Mouse (Mus musculus) ES-E14 (cell line): ENCODE results near the gene Awat2.

Experiments
- CHD2 ChIP-seq: IDR thresholded peaks from 2 replicates; pipeline ENCODE4 v1.6.1; 2014; ENCODE audit warnings: mild to moderate bottlenecking, low read depth, low read length, inconsistent platforms
- HCFC1 ChIP-seq: IDR thresholded peaks from 2 replicates; pipeline ENCODE4 v1.6.1; 2012; ENCODE audit warnings: low read length, inconsistent platforms, borderline replicate concordance; ENCODE audit not compliant: insufficient read depth
- MAFK ChIP-seq: IDR thresholded peaks from 2 replicates; pipeline ENCODE4 v1.6.1; 2014; ENCODE audit warnings: mild to moderate bottlenecking, low read depth, low read length, inconsistent platforms; ENCODE audit not compliant: insufficient read depth
- ZC3H11A ChIP-seq: IDR thresholded peaks from 2 replicates; pipeline ENCODE4 v1.6.1; 2012; ENCODE audit warnings: low read depth, mild to moderate bottlenecking, inconsistent platforms, low read length, borderline replicate concordance

DNA sequence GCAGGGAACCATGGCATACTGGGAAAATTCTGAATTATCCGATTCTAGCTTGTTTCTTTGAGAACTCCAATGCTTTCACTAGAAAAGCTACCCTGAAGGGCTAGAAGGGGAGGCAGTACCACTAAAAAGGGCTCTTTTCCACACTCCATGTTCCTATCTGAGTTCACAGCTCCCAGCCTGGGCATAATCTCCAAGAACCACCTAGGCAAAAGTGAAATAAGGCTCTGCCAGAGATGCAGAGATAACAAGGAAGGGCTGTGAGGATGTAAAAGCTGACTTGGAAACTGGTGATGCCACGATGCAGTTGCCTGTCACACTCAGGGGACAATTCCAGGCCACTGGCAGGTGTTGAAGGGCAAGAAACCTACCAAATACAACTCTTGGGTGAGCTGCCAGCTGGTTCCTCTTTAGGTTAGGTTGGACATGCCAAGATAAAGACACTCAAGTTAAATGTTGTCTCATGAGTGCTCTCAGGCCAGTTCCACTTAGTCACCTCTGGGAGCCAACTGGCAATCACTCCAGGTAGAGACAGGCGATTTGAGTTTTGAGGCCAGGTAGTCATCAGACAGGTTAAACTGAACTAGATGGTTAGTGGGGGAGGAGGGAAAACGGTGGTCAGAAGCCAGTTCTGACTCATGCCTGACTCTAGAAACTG, 33.2 kb upstream of the Awat2 start:
- TF ChIP-seq MAFK (no peak), ZC3H11A (no peak), CHD2 (no peak), HCFC1 (no peak)
